Mouse (Mus musculus) myocyte (in vitro differentiated cells): Measurements from ENCODE around the gene Jak2.

Source experiments
- E2F4 ChIP-seq: IDR thresholded peaks from one replicate; pipeline ENCODE4 v1.6.1; 2011; ENCODE audit warnings: mild to moderate bottlenecking, control low read depth, moderate library complexity; ENCODE audit not compliant: insufficient read depth
- MAX ChIP-seq: IDR thresholded peaks from one replicate; pipeline ENCODE4 v1.6.1; 2011; ENCODE audit warnings: low read depth, mild to moderate bottlenecking, control low read depth
- POLR2A ChIP-seq: IDR thresholded peaks from one replicate; pipeline ENCODE4 v1.6.1; 2011; ENCODE audit warnings: low read depth, mild to moderate bottlenecking, control low read depth, moderate library complexity; ENCODE audit not compliant: insufficient read length
- POLR2AphosphoS2 ChIP-seq: IDR thresholded peaks from one replicate; pipeline ENCODE4 v1.6.1; 2011; ENCODE audit warnings: low read depth, control low read depth; ENCODE audit not compliant: insufficient read length
- REST ChIP-seq: IDR thresholded peaks from one replicate; pipeline ENCODE4 v1.6.1; 2011; ENCODE audit warnings: mild to moderate bottlenecking, control low read depth, moderate library complexity; ENCODE audit not compliant: insufficient read depth, insufficient read length
- TCF12 ChIP-seq: IDR thresholded peaks from one replicate; pipeline ENCODE4 v1.6.1; 2011; ENCODE audit warnings: mild to moderate bottlenecking, control low read depth; ENCODE audit not compliant: poor library complexity, insufficient read depth, severe bottlenecking

GRCm38 (mm10) chr19:29236658-29237385, 14.8 kb upstream of the Jak2 start:
- TF ChIP-seq REST (no peak), E2F4 (no peak), POLR2AphosphoS2 (no peak), POLR2A (no peak), TCF12 (no peak), MAX (no peak)
